Mouse (Mus musculus) embryonic facial prominence, embryonic 11.5 days (tissue): ENCODE results near the gene Nos1ap. TPM values are rescaled to one million over a fixed set of nuclear protein-coding genes. Genes with fewer than 3 reads are reported as not detected.

Experiments
- ATAC-seq: fragments of 200-750 bp; cut with Nextera tagmentation; replicated peaks from 2 replicates; pipeline ENCODE4 v1.8.0; 2017; ENCODE audit warnings: low read depth; ENCODE audit not compliant: insufficient number of reproducible peaks, low FRiP score, low TSS enrichment
- DNase-seq: peaks from one replicate; pipeline ENCODE4 v3.0.0-alpha.2; 2015; ENCODE audit warnings: low spot score
- H3K27ac ChIP-seq: fragments of 300-500 bp; sonication (generic); replicated peaks from 2 replicates; pipeline ENCODE4 v1.5.1; 2014; ENCODE audit warnings: mild to moderate bottlenecking, low read depth, low read length, control low read depth
- H3K27me3 ChIP-seq: fragments of 300-500 bp; sonication (generic); 2 replicates; pipeline ENCODE4 v1.6.1; 2014; ENCODE audit warnings: mild to moderate bottlenecking, low read length, moderate library complexity, mixed read lengths; ENCODE audit not compliant: control insufficient read depth, insufficient read depth
- H3K36me3 ChIP-seq: fragments of 300-500 bp; sonication (generic); replicated peaks from 2 replicates; pipeline ENCODE4 v1.6.1; 2014; ENCODE audit warnings: low read depth, mild to moderate bottlenecking, low read length, moderate library complexity, mixed read lengths; ENCODE audit not compliant: control insufficient read depth, insufficient read depth
- H3K4me1 ChIP-seq: fragments of 300-500 bp; sonication (generic); 2 replicates; pipeline ENCODE4 v1.6.1; 2014; ENCODE audit warnings: low read length, mixed read lengths; ENCODE audit not compliant: control insufficient read depth, insufficient read depth
- H3K4me2 ChIP-seq: fragments of 300-500 bp; sonication (generic); 2 replicates; pipeline ENCODE4 v1.6.1; 2014; ENCODE audit warnings: low read depth, mild to moderate bottlenecking, control low read depth, low read length, moderate library complexity
- H3K4me3 ChIP-seq: fragments of 300-500 bp; sonication (generic); 2 replicates; pipeline ENCODE4 v1.5.1; 2014; ENCODE audit warnings: low read depth, low read length, control low read depth
- H3K9ac ChIP-seq: fragments of 300-500 bp; sonication (generic); replicated peaks from 2 replicates; pipeline ENCODE4 v1.6.1; 2014; ENCODE audit warnings: mild to moderate bottlenecking, control low read depth, low read length
- H3K9me3 ChIP-seq: fragments of 300-500 bp; sonication (generic); replicated peaks from 2 replicates; pipeline ENCODE4 v1.6.1; 2016; ENCODE audit warnings: mild to moderate bottlenecking, low read length, inconsistent platforms, mixed read lengths; ENCODE audit not compliant: control insufficient read depth
- WGBS: fragments of 180-500 bp; shearing (Covaris S2); extraction: QIAGEN DNeasy Blood & Tissue Kit; methylation state at CpG from one replicate; pipeline ENCODE4 v1.1.7; 2014; 5-methylcytosine and 5-hydroxymethylcytosine counted together
- polyA plus RNA-seq: library from polyadenylated mRNA; unstranded; fragments of >200 nt; fragmentation: Nextera tagmentation; extraction: Ambion mirVana; gene quantifications from 2 replicates; pipeline ENCODE4 v1.2.1, GENCODE M21; 2014

Gene Nos1ap
- polyA plus RNA-seq, 1 experiment from 2014 or later: 5.1 TPM

DNA sequence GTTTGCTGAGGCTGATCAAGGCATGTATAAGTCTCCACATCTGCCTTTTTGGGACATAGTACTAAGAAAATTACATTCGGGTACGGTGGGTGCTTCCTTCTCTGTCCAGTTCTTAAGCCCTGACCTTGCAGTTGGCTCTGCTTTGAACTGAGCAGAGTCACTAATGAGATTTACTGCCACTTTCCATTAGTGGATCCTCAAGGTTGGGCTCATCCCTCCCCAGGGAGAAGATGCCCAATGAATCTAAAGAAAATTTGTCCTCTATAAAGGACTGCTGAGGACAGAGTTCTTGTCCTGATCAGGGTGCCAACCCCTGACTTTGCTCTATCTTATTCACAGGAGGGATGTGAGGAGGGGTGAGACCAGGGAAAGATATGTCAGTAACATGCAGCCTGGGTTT, 267.6 kb downstream of the Nos1ap start:
- Histone ChIP-seq H3K4me1 (no peaks in the 10 kb centered on the region), H3K9me3 (no peaks in the 10 kb centered on the region), H3K9ac (no peak overlapping the region), H3K4me3 (no peak overlapping the region), H3K27ac (no peak overlapping the region), H3K4me2 (no peak overlapping the region), H3K27me3 (no peaks in the 10 kb centered on the region), H3K36me3 (no peaks in the 10 kb centered on the region)
- 95% methylated on average over 2 of the region's 2 CpGs for WGBS
- ATAC-seq (no peak), DNase-seq (no peak)

DNA sequence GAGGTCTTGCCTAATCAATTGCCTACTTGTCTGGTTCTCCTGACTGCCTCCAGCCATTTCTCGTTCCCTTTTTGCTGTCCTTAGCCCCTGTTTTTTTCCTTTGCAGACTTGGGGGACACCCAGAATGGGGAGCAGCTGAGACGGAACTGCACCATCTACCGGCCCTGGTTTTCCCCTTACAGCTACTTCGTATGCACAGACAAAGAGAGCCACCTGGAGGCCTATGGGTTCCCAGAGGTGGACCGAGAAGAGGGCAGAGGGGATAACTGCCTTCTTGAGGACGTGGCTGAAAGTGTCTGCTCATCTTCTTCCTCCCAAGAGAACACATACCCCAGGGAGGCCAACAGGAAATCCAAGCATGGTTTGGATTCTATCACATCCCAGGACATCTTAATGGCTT, 278.2 kb downstream of the Nos1ap start:
- no peak for DNase-seq
- H3K27ac ChIP-seq: no peak overlapping the region
- WGBS: 69% methylated on average over 6 of the region's 6 CpGs

GRCm38 (mm10) chr1:170308503-170308902, 281.2 kb downstream of the Nos1ap start, which contains the start of gene Spata46:
Gene Spata46 (plus strand): TSS chr1:170308803.
- ATAC-seq (no peak), DNase-seq (no peak)
- H3K4me3 ChIP-seq: no peak within 1 kb of the TSS
- H3K9ac ChIP-seq: no peak within 1 kb of the TSS
- H3K27me3 ChIP-seq: no peaks in the 10 kb centered on the region
- H3K36me3 ChIP-seq: no peaks in the 10 kb centered on the region
- no peak within 1 kb of the TSS for H3K4me2 ChIP-seq
- no peak within 1 kb of the TSS for H3K27ac ChIP-seq
- H3K4me1 ChIP-seq: no peaks in the 10 kb centered on the region
- H3K9me3 ChIP-seq: no peaks in the 10 kb centered on the region
- WGBS: 81% methylated on average over 4 of the region's 4 CpGs

More for the DNA sequence above, 278.2 kb downstream of the Nos1ap start:
- Histone ChIP-seq H3K4me2 (no peak overlapping the region), H3K27me3 (no peaks in the 10 kb centered on the region), H3K9me3 (no peaks in the 10 kb centered on the region), H3K36me3 (no peaks in the 10 kb centered on the region), H3K9ac (no peak overlapping the region), H3K4me1 (no peaks in the 10 kb centered on the region), H3K4me3 (no peak overlapping the region)
- no peak for ATAC-seq

- Histone ChIP-seq H3K27ac (no peak within 1 kb of the TSS), H3K4me1 (no peaks in the 10 kb centered on the region), H3K36me3 (no peaks in the 10 kb centered on the region), H3K9ac (no peak within 1 kb of the TSS), H3K9me3 (no peaks in the 10 kb centered on the region), H3K27me3 (no peaks in the 10 kb centered on the region), H3K4me3 (no peak within 1 kb of the TSS), H3K4me2 (no peak within 1 kb of the TSS)
- ATAC-seq (no peak), DNase-seq (no peak)
- WGBS: 92% methylated on average over 4 of the region's 4 CpGs
These were observed 283.4 kb downstream of the Nos1ap start, which contains the start of gene Gm7694 for GRCm38 (mm10) chr1:170306232-170306631. Gene Gm7694 (minus strand): TSS chr1:170306332.

DNA sequence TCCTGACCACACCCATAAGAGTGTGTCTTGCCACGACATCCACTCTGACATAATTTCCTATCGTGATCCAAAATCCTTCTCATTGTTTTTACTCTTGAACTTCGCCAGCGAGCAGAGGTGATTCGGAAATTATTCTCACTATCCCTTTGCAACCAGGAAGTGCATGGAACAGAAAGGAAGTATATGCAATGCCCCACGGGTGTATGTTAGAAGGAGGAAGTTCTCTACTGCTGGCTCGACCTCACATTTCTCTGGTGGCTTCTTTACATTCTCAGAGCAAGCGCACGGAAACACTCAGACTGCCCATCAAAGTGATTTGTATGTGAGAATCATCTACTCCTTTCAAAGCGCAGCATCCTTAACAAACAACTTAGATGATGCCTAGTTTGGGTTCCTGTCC, 284.7 kb downstream of the Nos1ap start:
- Histone ChIP-seq H3K36me3 (no peaks in the 10 kb centered on the region), H3K4me3 (no peak overlapping the region), H3K4me1 (no peaks in the 10 kb centered on the region), H3K9ac (no peak overlapping the region), H3K4me2 (no peak overlapping the region), H3K27me3 (no peaks in the 10 kb centered on the region), H3K9me3 (no peaks in the 10 kb centered on the region), H3K27ac (no peak overlapping the region)
- ATAC-seq (no peak), DNase-seq (no peak)
- WGBS: 88% methylated on average over 10 of the region's 10 CpGs

DNA sequence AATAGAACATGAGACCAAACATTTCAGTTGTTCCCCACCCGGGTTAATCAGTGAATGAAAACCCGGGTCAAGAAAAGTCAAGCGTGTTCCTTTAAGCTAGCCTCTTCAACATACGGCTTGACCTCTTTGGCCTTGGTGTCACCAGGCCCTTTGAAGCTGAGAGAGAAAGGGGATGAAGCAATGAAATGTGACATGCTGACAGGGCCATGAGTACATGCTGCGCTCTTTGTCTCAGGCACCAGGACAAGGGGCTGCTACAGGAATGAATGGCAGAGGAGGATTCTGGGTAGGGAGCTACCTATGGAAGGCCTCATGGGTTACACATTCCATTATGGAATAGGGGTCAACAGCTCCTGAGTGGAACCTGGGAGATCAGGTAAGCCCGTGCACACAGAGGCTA, 286.6 kb downstream of the Nos1ap start:
- Histone ChIP-seq H3K9ac (no peak overlapping the region), H3K27me3 (no peaks in the 10 kb centered on the region), H3K36me3 (no peaks in the 10 kb centered on the region), H3K9me3 (no peaks in the 10 kb centered on the region), H3K4me2 (no peak overlapping the region), H3K4me3 (no peak overlapping the region), H3K27ac (no peak overlapping the region), H3K4me1 (no peaks in the 10 kb centered on the region)
- ATAC-seq (no peak), DNase-seq (no peak)
- WGBS: 56% methylated on average over 6 of the region's 6 CpGs

DNA sequence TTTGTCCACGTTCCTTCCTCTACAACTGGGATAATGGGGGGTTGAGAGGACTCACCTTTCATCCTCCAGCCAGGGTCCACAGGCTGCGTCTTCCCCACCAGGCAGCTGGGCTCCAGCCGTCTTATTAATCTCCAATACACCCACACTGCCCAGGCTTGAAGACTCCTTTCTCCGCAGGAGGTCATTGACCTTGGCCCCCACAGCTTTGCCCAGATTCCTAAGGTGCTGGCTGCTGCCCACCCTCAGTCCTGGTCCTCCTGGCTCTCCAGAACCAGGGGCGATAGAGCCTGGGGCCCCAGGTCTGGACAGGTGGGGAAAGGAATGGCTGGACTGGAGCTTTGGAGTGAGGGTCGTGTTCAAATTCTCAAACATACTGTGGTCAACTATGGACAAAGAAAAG, 287.2 kb downstream of the Nos1ap start:
- Histone ChIP-seq H3K36me3 (no peaks in the 10 kb centered on the region), H3K27me3 (no peaks in the 10 kb centered on the region), H3K27ac (no peak overlapping the region), H3K9ac (no peak overlapping the region), H3K9me3 (no peaks in the 10 kb centered on the region), H3K4me2 (no peak overlapping the region), H3K4me1 (no peaks in the 10 kb centered on the region), H3K4me3 (no peak overlapping the region)
- ATAC-seq (no peak), DNase-seq (no peak)
- WGBS: 72% methylated on average over 6 of the region's 6 CpGs

- WGBS: 95% methylated on average over 9 of the region's 9 CpGs
- Histone ChIP-seq H3K36me3 (no peaks in the 10 kb centered on the region), H3K4me1 (no peaks in the 10 kb centered on the region), H3K27me3 (no peaks in the 10 kb centered on the region), H3K4me2 (no peak overlapping the region), H3K9me3 (no peaks in the 10 kb centered on the region), H3K9ac (no peak overlapping the region), H3K4me3 (no peak overlapping the region), H3K27ac (no peak overlapping the region)
- no peak for ATAC-seq
- no peak for DNase-seq
These were observed 288.0 kb downstream of the Nos1ap start for GRCm38 (mm10) chr1:170301686-170302085.
